Mouse (Mus musculus): Measurements from ENCODE around the gene Gm45234. TPM values are rescaled to one million over a fixed set of nuclear protein-coding genes. Genes with fewer than 3 reads are reported as not detected.
A peak's percentile ranks its signal among the peaks of the same experiment; 100 is the strongest.

Gene Gm45234
- polyA plus RNA-seq, 1 experiment from 2014 or later, result not detected

- H3K36me3 ChIP-seq, result no peaks in the 10 kb centered on the region
- H3K9me3 ChIP-seq (replicated peaks), result no peaks in the 10 kb centered on the region
- H3K4me2 ChIP-seq (replicated peaks), result no peak overlapping the region
- H3K4me3 ChIP-seq (replicated peaks), result no peak overlapping the region
- ATAC-seq (ENCODE audit: insufficient number of reproducible peaks, low FRiP score, low TSS enrichment, low read depth), result no peak
- 64% methylated on average over 15 of the region's 15 CpGs for WGBS
- 0 out of 2 replicates have a peak overlapping the region, but pooled peaks have one; percentile 51 for H3K27ac ChIP-seq (replicated peaks)
- no peak overlapping the region for H3K9ac ChIP-seq
- H3K27me3 ChIP-seq, result no peaks in the 10 kb centered on the region
- peaks cover 14% of the 10 kb centered on the region; the same call in 1 of the 2 replicates for H3K4me1 ChIP-seq
Observed at GRCm38 (mm10) chr6:124693243-124693981, 62.4 kb downstream of the Gm45234 start.

GRCm38 (mm10) chr6:124690517-124690916 is 65.3 kb downstream of the Gm45234 start:
- no peak overlapping the region for H3K9ac ChIP-seq
- H3K4me3 ChIP-seq (replicated peaks), result no peak overlapping the region
- H3K36me3 ChIP-seq, result no peaks in the 10 kb centered on the region
- 85% methylated on average over 3 of the region's 3 CpGs for WGBS
- no peaks in the 10 kb centered on the region for H3K27me3 ChIP-seq
- H3K4me2 ChIP-seq (replicated peaks), result no peak overlapping the region
- no peaks in the 10 kb centered on the region for H3K9me3 ChIP-seq (replicated peaks)
- no peak overlapping the region for H3K27ac ChIP-seq (replicated peaks)
- peaks cover 14% of the 10 kb centered on the region; the same call in 1 of the 2 replicates for H3K4me1 ChIP-seq
- ATAC-seq (ENCODE audit: insufficient number of reproducible peaks, low FRiP score, low TSS enrichment, low read depth), result no peak

MicroRNAs within 50 kb of the gene (microRNA counts, 519-probe panel; counts per million panel counts)
- microRNA mmu-miR-141 (3,287 counts per million, percentile 79 among the panel's probes with 10 or more counts), microRNA mmu-miR-200c (3,782 counts per million, percentile 88 among the panel's probes with 10 or more counts)

Small RNA genes lying within 50 kb of the gene (microRNA-seq; reads per million reads assigned to microRNA genes)
- gene Mir141 (ENCODE audit: borderline number of aligned reads), result 1,593 reads per million, percentile 81 among the genes with 10 or more reads in this experiment
- gene Mir200c (ENCODE audit: borderline number of aligned reads), result 11,995 reads per million, percentile 95 among the genes with 10 or more reads in this experiment

Other genes starting within 250 kb of the Gm45234 start
- 5.1 and 6.1 TPM in 2 replicates for gene C1ra, start 243.6 kb downstream of the Gm45234 start, polyA plus RNA-seq (2015; fragmentation: Nextera tagmentation; extraction: Ambion mirVana)
- gene C1s1, start 213.7 kb downstream of the Gm45234 start, polyA plus RNA-seq (2015; fragmentation: Nextera tagmentation; extraction: Ambion mirVana), result 5.7 and 9.0 TPM in 2 replicates
- not detected in 2 replicates for gene C1rb, start 185.7 kb downstream of the Gm45234 start, polyA plus RNA-seq (2015; fragmentation: Nextera tagmentation; extraction: Ambion mirVana)
- 0.14 and 0.21 TPM in 2 replicates for gene C1s2, start 119.9 kb downstream of the Gm45234 start, polyA plus RNA-seq (2015; fragmentation: Nextera tagmentation; extraction: Ambion mirVana)
- 56.0 and 56.1 TPM in 2 replicates for gene Lpcat3, start 93.0 kb downstream of the Gm45234 start, polyA plus RNA-seq (2015; fragmentation: Nextera tagmentation; extraction: Ambion mirVana)
- gene Emg1, start 43.8 kb downstream of the Gm45234 start, polyA plus RNA-seq (2015; fragmentation: Nextera tagmentation; extraction: Ambion mirVana), result 171 and 186 TPM in 2 replicates
- 301 and 317 TPM in 2 replicates for gene Phb2, start 43.7 kb downstream of the Gm45234 start, polyA plus RNA-seq (2015; fragmentation: Nextera tagmentation; extraction: Ambion mirVana)
- gene Ptpn6, start 17.3 kb downstream of the Gm45234 start, polyA plus RNA-seq (2015; fragmentation: Nextera tagmentation; extraction: Ambion mirVana), result 19.9 and 20.2 TPM in 2 replicates
- 416 TPM in 2 replicates for gene Grcc10, start 14.6 kb downstream of the Gm45234 start, polyA plus RNA-seq (2015; fragmentation: Nextera tagmentation; extraction: Ambion mirVana)
- 20.1 and 21.0 TPM in 2 replicates for gene Atn1, start 503 bp upstream of the Gm45234 start, polyA plus RNA-seq (2015; fragmentation: Nextera tagmentation; extraction: Ambion mirVana)
- 11.8 and 12.7 TPM in 2 replicates for gene Eno2, start 13.7 kb upstream of the Gm45234 start, polyA plus RNA-seq (2015; fragmentation: Nextera tagmentation; extraction: Ambion mirVana)
- gene Lrrc23, start 23.7 kb upstream of the Gm45234 start, polyA plus RNA-seq (2015; fragmentation: Nextera tagmentation; extraction: Ambion mirVana), result 26.7 and 47.5 TPM in 2 replicates
- 16.4 and 17.5 TPM in 2 replicates for gene Spsb2, start 52.6 kb upstream of the Gm45234 start, polyA plus RNA-seq (2015; fragmentation: Nextera tagmentation; extraction: Ambion mirVana)
- 779 and 809 TPM in 2 replicates for gene Tpi1, start 58.3 kb upstream of the Gm45234 start, polyA plus RNA-seq (2015; fragmentation: Nextera tagmentation; extraction: Ambion mirVana)
- 140 and 141 TPM in 2 replicates for gene Usp5, start 73.5 kb upstream of the Gm45234 start, polyA plus RNA-seq (2015; fragmentation: Nextera tagmentation; extraction: Ambion mirVana)
- gene Cdca3, start 73.5 kb upstream of the Gm45234 start, polyA plus RNA-seq (2015; fragmentation: Nextera tagmentation; extraction: Ambion mirVana), result 128 and 138 TPM in 2 replicates
- 2.0 and 2.1 TPM in 2 replicates for gene Gnb3, start 84.3 kb upstream of the Gm45234 start, polyA plus RNA-seq (2015; fragmentation: Nextera tagmentation; extraction: Ambion mirVana)
- gene P3h3, start 101.7 kb upstream of the Gm45234 start, polyA plus RNA-seq (2015; fragmentation: Nextera tagmentation; extraction: Ambion mirVana), result 55.9 and 57.6 TPM in 2 replicates
- gene Gpr162, start 108.0 kb upstream of the Gm45234 start, polyA plus RNA-seq (2015; fragmentation: Nextera tagmentation; extraction: Ambion mirVana), result 2.6 and 3.4 TPM in 2 replicates
- 0.36 and 0.60 TPM in 2 replicates for gene Cd4, start 132.2 kb upstream of the Gm45234 start, polyA plus RNA-seq (2015; fragmentation: Nextera tagmentation; extraction: Ambion mirVana)
- gene Lag3, start 155.7 kb upstream of the Gm45234 start, polyA plus RNA-seq (2015; fragmentation: Nextera tagmentation; extraction: Ambion mirVana), result 2.8 and 4.0 TPM in 2 replicates
- gene Ptms, start 164.1 kb upstream of the Gm45234 start, polyA plus RNA-seq (2015; fragmentation: Nextera tagmentation; extraction: Ambion mirVana), result 355 and 368 TPM in 2 replicates
- gene Mlf2, start 175.4 kb upstream of the Gm45234 start, polyA plus RNA-seq (2015; fragmentation: Nextera tagmentation; extraction: Ambion mirVana), result 373 and 388 TPM in 2 replicates
- 144 and 150 TPM in 2 replicates for gene Cops7a, start 209.5 kb upstream of the Gm45234 start, polyA plus RNA-seq (2015; fragmentation: Nextera tagmentation; extraction: Ambion mirVana)
- gene Pianp, start 240.7 kb upstream of the Gm45234 start, polyA plus RNA-seq (2015; fragmentation: Nextera tagmentation; extraction: Ambion mirVana), result 11.3 and 13.7 TPM in 2 replicates

Data from embryonic facial prominence, embryonic 15.5 days (tissue).